Mouse (Mus musculus) embryo, embryonic 10.5 days (tissue): Measurements from ENCODE around the gene Rpusd3.

Experiments
- DNase-seq: peaks from one replicate; pipeline ENCODE4 v3.0.0-alpha.2; 2015; ENCODE audit warnings: low spot score

Gene Rpusd3

DNA sequence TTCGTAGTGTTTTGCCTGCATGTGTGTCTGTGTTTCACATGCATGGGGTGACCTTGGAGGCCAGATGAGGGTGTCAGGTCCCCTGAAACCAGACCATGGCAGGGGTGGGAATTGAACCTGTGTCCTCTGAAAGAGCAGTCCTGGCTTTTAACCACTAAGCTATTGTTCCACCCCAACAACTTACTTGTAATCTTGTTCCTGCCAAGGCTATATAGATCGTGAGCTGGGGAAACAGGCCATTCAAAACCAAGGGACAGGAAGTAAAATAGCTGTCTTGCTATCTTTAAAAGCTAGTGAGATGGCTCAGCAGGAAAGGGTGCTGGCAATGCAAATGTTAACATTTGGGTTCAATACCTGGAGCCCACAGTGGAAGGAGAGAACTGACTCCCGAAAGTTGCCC lies 10.8 kb upstream of the Rpusd3 start:
- DNase-seq, result no peak

GRCm38 (mm10) chr6:113428006-113428405 lies 8.9 kb upstream of the Rpusd3 start:
- no peak for DNase-seq

GRCm38 (mm10) chr6:113427397-113427796 lies 8.3 kb upstream of the Rpusd3 start:
- peak; percentile 68 for DNase-seq

- no peak for DNase-seq
Measured at GRCm38 (mm10) chr6:113426696-113427095, 7.6 kb upstream of the Rpusd3 start.

DNA sequence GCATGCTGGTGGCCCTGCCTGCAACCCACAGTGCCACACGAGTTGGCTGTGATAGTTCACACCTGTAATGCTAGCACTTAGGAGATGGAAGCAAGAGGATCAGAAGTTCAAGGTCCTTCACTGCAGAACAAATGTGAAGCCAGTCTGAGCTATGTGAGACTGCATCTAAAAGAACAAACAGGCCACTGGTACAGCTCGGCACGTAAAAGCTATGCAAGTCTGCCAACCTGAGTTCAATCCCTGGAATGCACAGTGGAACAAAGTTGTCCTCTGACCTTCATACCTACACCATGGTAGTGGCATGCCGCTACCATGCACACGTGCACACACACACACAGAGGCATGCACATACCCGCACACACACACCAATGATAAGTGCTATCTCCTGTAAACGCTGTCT lies 5.0 kb upstream of the Rpusd3 start:
- DNase-seq, result no peak

DNA sequence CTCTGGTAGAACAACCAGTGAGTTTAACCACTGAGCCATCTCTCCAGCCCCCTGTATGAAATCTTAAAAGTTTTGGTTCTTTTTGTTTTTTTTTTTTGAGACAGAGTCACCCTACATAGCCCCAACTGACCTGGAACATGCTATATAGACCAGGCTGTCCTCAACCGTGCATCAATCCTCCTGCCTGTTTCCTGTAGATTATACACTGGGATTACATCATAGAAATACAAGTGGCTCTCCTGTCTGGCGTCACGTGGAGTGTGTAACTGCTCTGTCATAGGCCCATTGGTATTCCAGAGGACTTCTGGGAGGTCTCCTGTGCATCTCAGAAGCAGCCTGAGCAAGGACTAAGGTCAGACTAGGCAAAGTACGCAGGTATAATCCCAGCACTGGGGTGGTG lies 3.9 kb upstream of the Rpusd3 start:
- DNase-seq, result no peak

GRCm38 (mm10) chr6:113418441-113419198 lies 520 bp downstream of the Rpusd3 start:
- no peak for DNase-seq

DNA sequence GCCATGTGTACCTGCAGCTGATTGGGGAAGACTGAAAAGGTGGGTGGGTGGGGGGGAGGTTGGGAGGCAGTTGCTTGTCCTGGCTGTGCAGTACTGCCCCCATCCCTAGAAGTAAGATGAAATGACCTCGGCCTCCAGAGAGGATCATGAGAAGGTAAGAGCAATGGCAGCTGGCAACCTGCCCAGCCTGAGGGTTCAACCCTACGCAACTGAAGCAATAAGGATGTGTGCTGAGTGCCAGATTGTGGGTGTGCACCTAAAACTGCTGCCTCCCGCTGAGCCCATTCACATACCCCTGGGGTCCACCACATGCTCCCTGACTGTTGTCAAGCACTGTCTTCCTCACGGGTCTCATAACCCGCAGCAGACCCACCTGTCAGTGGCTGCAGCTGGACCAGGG lies 2.7 kb downstream of the Rpusd3 start:
- DNase-seq, result no peak

GRCm38 (mm10) chr6:113410001-113410400 lies 9.1 kb downstream of the Rpusd3 start:
- DNase-seq, result no peak

DNA sequence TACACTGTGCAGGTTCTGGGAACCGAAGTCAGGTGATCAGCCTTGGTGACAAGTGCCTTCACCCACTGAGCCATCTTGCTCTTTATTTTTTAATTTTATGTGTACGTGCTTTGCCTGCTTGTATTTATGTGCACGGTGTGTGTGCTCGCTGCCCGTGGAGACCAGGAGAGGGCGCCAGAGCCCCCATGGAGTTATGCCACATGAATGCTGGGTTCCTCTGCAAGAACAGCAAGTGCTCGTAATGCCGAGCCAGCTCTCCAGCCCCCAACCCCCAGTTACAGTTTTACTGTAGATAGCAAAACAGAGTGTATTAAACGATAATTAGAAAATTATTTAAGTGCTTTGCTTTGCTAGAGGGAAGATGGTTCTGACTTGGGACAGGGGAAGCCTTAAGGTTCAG lies 12.5 kb downstream of the Rpusd3 start:
- DNase-seq, result no peak

- no peak for DNase-seq
Measured at GRCm38 (mm10) chr6:113405483-113405882, 13.7 kb downstream of the Rpusd3 start.

DNA sequence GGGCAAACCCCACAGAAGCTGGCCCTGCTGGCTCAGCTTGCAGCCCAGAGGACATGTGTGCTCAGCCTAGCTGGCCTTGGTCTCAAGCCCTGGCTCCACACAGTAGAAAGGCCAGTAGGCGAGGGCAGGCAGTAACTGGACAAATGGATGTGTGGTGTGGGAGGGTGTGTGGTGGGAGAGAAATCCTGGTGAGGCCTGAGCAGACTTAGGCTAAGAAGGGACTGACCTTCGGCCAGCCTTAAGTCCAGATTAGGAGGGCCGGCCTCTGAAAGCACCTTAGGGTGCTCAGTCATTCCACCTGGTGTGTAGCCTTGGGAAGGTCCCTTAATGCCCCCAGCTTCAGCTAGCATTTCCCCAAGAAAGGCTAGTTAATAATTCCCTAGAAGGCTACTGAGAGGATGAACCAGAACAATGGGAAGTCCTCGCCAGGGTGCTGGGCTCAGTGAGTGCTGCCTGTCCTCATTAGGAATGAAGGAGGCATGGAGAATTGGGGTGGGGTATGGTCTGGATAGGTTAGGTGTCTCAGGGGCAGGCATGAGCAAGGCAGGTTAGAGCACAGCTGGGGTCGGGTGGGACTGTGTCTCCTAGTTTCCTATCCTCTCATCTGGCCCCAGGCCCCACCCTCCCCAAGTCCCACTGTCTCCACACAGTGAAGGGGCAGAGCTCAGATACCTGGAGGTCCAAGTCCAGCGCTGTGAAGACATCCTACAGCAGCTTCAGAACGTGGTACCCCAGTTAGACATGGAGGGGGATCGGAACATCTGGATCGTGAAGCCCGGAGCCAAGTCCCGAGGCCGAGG lies 14.3 kb downstream of the Rpusd3 start:
- DNase-seq, result no peak

GRCm38 (mm10) chr6:113402094-113402493 lies 17.0 kb downstream of the Rpusd3 start:
- DNase-seq, result no peak

- DNase-seq, result no peak
Measured at GRCm38 (mm10) chr6:113396270-113397030, 22.7 kb downstream of the Rpusd3 start.

DNA sequence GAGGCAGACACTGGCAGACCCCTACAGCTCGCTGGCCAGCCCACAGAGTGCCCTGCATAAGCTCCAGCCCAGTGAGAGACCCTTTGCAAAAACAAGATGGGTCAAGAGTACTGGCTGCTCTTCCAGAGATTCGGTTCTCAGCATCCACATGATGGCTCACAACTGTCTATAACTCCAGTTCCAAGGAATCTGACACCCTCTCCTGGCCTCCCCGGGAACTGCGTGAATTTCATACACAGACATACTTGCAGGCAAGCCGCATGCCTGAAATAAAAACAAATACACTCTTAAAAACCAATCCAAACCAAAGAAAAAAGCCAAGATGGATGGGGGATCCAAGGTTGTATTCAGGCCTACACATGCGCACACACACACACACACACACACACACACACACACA lies 23.6 kb downstream of the Rpusd3 start:
- no peak for DNase-seq

GRCm38 (mm10) chr6:113394811-113395210 lies 24.3 kb downstream of the Rpusd3 start:
- no peak for DNase-seq

- DNase-seq, result no peak
Measured at GRCm38 (mm10) chr6:113393951-113394350, 25.2 kb downstream of the Rpusd3 start.

DNA sequence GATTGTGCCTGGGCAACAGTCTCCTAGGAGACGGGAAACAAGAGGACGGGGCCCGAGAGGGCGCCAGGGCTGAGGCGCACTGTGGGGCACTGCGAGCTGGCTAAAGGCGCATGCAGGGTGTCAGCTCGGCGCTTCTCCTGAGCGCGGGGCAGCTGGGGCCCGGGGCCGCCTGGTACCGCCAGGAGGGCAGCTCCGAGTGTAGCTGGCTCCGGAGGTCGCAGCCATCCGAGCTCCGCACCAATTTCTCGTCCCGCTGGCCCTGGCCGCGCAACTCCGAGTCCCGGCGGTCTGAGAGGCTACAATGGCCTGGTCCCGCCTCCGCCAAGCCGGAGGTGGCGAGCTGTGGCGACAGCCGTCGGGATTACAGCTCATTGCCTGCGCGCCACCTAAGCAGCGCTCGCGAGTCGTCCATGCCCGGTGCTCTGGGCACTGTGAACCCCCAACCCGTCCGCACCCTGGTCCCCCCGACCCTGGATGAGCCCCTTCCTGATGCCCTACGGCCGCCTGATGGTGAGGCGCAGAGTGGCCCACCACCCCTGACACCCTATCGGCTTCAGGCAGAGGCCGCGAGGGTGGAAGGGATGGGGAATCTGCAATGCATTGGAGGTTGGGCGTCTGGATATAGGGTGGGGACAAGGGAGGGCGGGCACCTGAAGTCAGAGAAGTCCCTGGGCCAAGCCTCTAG lies 26.6 kb downstream of the Rpusd3 start:
- peak; percentile 83 for DNase-seq

DNA sequence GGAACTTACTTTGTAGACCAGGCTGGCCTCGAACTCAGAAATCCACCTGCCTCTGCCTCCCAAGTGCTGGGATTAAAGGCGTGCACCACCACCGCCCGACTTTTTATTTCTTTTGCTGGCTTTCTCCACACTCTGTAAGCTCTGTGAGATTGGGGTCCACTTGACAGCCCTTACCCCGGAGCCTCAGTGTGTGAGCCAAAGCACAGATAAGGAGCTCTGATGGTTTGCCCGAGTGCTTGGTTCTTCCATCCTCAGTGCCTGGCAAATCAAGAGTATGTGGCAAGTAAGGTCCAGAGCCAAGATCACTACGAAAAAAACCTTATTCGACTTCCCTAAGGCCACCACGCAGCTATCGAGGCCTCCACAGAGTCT lies 27.1 kb downstream of the Rpusd3 start:
- DNase-seq, result no peak

DNA sequence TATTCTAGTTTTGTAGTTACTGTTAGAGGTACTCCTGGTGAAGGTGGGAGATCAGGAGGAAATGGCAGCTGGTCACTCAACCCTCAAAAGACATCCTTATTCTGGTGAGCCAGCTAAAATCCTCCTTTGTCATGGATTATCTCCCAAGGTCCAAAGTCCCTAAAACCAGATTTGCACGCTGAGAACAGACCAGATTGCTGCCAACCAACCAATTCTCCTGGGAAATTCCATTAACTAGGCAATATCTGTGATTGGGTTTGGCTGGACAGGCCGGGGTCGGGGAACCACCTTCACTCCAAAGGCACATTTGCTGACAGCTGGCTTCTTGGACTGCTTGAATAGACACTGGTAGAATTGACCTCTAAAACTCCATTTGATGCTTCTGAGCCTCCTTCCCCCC lies 28.4 kb downstream of the Rpusd3 start:
- no peak for DNase-seq

DNA sequence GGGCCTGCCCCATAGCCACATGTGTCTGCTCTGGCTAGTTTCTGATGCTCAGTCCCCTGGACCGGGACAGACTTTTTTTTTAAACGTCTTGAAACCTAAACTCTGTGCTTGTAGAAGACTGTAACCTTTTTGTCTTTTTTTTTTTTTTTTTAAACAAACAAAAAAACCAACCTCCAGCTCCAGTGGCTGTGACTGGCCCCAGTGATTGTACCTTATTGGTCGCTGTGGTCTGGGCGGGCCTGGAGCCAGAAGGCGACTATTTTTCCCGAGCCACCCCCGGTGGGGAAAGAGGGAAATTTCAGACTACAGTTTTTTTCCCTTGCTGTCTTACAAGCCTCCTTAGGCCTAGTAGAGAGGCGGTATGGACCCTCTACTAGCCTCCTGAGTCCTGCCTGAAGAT lies 30.2 kb downstream of the Rpusd3 start, which contains the start of gene Ttll3:
Gene Ttll3, plus strand, starts transcription at position 301 of the 400 bp plus-strand sequence.
- DNase-seq, result no peak

DNA sequence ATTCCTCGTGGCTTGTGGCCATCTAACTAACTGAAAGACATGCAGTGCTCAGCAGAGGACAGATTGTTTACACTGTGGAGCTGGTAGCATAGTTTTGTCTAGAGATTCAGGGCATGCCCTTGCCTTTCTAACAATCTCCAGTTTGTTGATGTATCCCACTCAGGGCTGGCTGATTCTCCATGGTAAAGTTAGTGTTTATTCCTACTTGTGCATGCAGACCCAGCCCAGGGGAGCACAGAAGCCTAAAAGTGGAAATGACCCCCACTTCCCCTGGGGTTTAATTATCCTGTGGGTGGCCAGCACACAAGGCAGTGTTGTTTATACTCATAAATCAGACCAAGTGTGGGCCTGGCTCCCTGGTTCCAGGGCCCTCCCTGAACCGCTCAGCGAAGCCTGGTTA lies 33.1 kb downstream of the Rpusd3 start:
- no peak for DNase-seq
